Mouse (Mus musculus) erythroblast, embryonic 14.5 days (primary cell): ENCODE measurements at regions not wholly inside any gene's neighbourhood (a gene's known extent, or its start where the extent isn't known, plus 50 kb on each side); places are given as distances from the start of the nearest gene placed in this dataset.

Experiments
- GATA1 ChIP-seq: IDR thresholded peaks from 2 replicates; pipeline ENCODE4 v1.6.1; 2012; ENCODE audit warnings: low read length, inconsistent platforms, mixed read lengths
- TAL1 ChIP-seq: IDR thresholded peaks from 3 replicates; pipeline ENCODE4 v1.6.1; 2012; ENCODE audit warnings: low read length, inconsistent platforms, mixed read lengths

- TF ChIP-seq TAL1 (no peak), GATA1 (no peak)
Observed at GRCm38 (mm10) chr13:97443731-97444428, 203.0 kb downstream of the Enc1 start.
